In genomic region chr6:90575261-90575715, GRCm38 (mm10) we compare ENCODE assay signal across 9 mouse cellular contexts. TPM values are rescaled to one million over a fixed set of nuclear protein-coding genes. Genes with fewer than 3 reads are reported as not detected.
DNase-seq lines count a peak whose midpoint lies in the region; ATAC-seq lines count a peak whose summit lies in the region.
"Had no signal": no experiment of that assay in that cellular context is flagged by ENCODE, and none has a peak within 500 bp of the region (broad histone marks: within the 10 kb centered on the region; RNA-seq: fewer than 3 reads in every experiment).

No protein-coding gene starts in this region.

- H3K36me3 ChIP-seq in hindbrain, embryonic 13.5 days, result no peaks in the 10 kb centered on the region; the same call in 1 of the 2 replicates

- peak overlapping the region; percentile 23; the same call in 1 of the 2 replicates for H3K27ac ChIP-seq in hindbrain, embryonic 13.5 days
- H3K27ac ChIP-seq: macrophage had no signal

- peak; percentile 73 for ATAC-seq in hindbrain, embryonic 13.5 days (ENCODE audit: low FRiP score)

- no peaks in the 10 kb centered on the region for H3K27me3 ChIP-seq in hindbrain, embryonic 13.5 days

- no peak overlapping the region for H3K4me2 ChIP-seq in hindbrain, embryonic 13.5 days

- no peak overlapping the region for H3K4me3 ChIP-seq in hindbrain, embryonic 13.5 days

- WGBS in hindbrain, embryonic 13.5 days, result 39% methylated on average over 3 of the region's 3 CpGs

- no peaks in the 10 kb centered on the region for H3K9me3 ChIP-seq in hindbrain, embryonic 13.5 days

- peak; percentile 79 for DNase-seq in R1 (ENCODE audit: low read depth, low spot score)
- DNase-seq in cerebellum, postnatal 10 days, result peak; percentile 92 to 95
- DNase-seq in frontal cortex, postnatal 25 days (ENCODE audit: low spot score in 2 of 2), result peak; percentile 76 to 77
- DNase-seq in layer of hippocampus, adult 9-11 months, result peak; percentile 57
- DNase-seq in lung, postnatal 14 days, result peak; percentile 86
- peak; percentile 68 for DNase-seq in retina, postnatal 7 days (ENCODE audit: low read depth, low spot score)
- peak; percentile 29 for DNase-seq in urinary bladder, postnatal 10 days (ENCODE audit: low spot score)

- no peak overlapping the region; the same call in 1 of the 2 replicates for H3K9ac ChIP-seq in hindbrain, embryonic 13.5 days

- H3K4me1 ChIP-seq in hindbrain, embryonic 13.5 days (replicated peaks), result peaks cover 4% of the 10 kb centered on the region; the same call in 1 of the 2 replicates

RNA-seq across cellular contexts. Expression of gene Slc41a3, which starts 29.2 kb away (rescaled TPM):
- polyA plus RNA-seq in hindbrain, embryonic 13.5 days (2015; fragmentation: Nextera tagmentation; extraction: Ambion mirVana), result 5.1 and 5.5 TPM in 2 replicates

Comparison
In these comparisons a context has a peak if more than half of its experiments do, and no peak if none do; other contexts are left out.
1. DNase-seq: peak in every context shown above with its lines; median percentile 94 in cerebellum, postnatal 10 days; 86 in lung, postnatal 14 days; 79 in R1; 76 in frontal cortex, postnatal 25 days; 68 in retina, postnatal 7 days; 57 in layer of hippocampus, adult 9-11 months; 29 in urinary bladder, postnatal 10 days.